Mouse (Mus musculus) common myeloid progenitor, adult 5-6 weeks (primary cell): ENCODE results near the gene Fam3a. TPM values are rescaled to one million over a fixed set of nuclear protein-coding genes. Genes with fewer than 3 reads are reported as not detected.
A peak's percentile ranks its signal among the peaks of the same experiment; 100 is the strongest.

Experiments
- ATAC-seq: replicated peaks from 2 replicates; pipeline ENCODE4 v1.8.0; 2016; ENCODE audit warnings: low read depth, mild to moderate bottlenecking, moderate TSS enrichment, inconsistent platforms; ENCODE audit not compliant: poor library complexity, severe bottlenecking
- total RNA-seq: library from RNA; stranded (forward); fragments of 200-1000, 187-1606 nt; gene quantifications from 2 replicates; pipeline ENCODE4 v1.2.3, GENCODE M21; 2017

Fam3a gene
- total RNA-seq, 1 experiment from 2014 or later = 12.0 TPM

GRCm38 (mm10) chrX:74352645-74353466 is 40.2 kb downstream of the Fam3a start:
- peak; percentile 18; the same call in 1 of the 2 replicates for ATAC-seq

Other genes starting within 250 kb of the Fam3a start
- gene Tex28, start 225.4 kb downstream of the Fam3a start, total RNA-seq = not detected in 2 replicates
- not detected in 2 replicates for gene Tktl1, start 216.0 kb downstream of the Fam3a start, total RNA-seq
- 400 and 472 TPM in 2 replicates for gene Flna, start 143.5 kb downstream of the Fam3a start, total RNA-seq
- 90.2 and 104 TPM in 2 replicates for gene Emd, start 138.6 kb downstream of the Fam3a start, total RNA-seq
- gene Rpl10, start 122.5 kb downstream of the Fam3a start, total RNA-seq = 1,474 and 1,557 TPM in 2 replicates
- 26.1 and 34.3 TPM in 2 replicates for gene Taz, start 111.4 kb downstream of the Fam3a start, total RNA-seq
- 9.8 and 26.6 TPM in 2 replicates for gene Dnase1l1, start 110.9 kb downstream of the Fam3a start, total RNA-seq
- gene Atp6ap1, start 96.2 kb downstream of the Fam3a start, total RNA-seq = 81.6 and 153 TPM in 2 replicates
- gene Gdi1, start 88.3 kb downstream of the Fam3a start, total RNA-seq = 29.7 and 35.3 TPM in 2 replicates
- 41.7 and 54.4 TPM in 2 replicates for gene Fam50a, start 80.2 kb downstream of the Fam3a start, total RNA-seq
- 0.92 and 1.2 TPM in 2 replicates for gene Plxna3, start 64.2 kb downstream of the Fam3a start, total RNA-seq
- gene Lage3, start 39.7 kb downstream of the Fam3a start, total RNA-seq = 22.4 and 30.6 TPM in 2 replicates
- gene Ubl4a, start 20.1 kb downstream of the Fam3a start, total RNA-seq = 15.4 and 17.2 TPM in 2 replicates
- gene Slc10a3, start 19.9 kb downstream of the Fam3a start, total RNA-seq = 9.0 and 17.0 TPM in 2 replicates
- gene Ikbkg, start within 50 bp of the Fam3a start, total RNA-seq = 28.0 and 61.3 TPM in 2 replicates
- 51.4 and 63.2 TPM in 2 replicates for gene G6pdx, start 35.9 kb upstream of the Fam3a start, total RNA-seq
- not detected in 2 replicates for gene Gm6880, start 88.1 kb upstream of the Fam3a start, total RNA-seq
- gene Olfr1326-ps1, start 181.6 kb upstream of the Fam3a start, total RNA-seq = not detected in 2 replicates
- not detected in 2 replicates for gene Olfr1325, start 199.4 kb upstream of the Fam3a start, total RNA-seq